Mouse (Mus musculus): Measurements from ENCODE around the gene Sfxn1. TPM values are rescaled to one million over a fixed set of nuclear protein-coding genes. Genes with fewer than 3 reads are reported as not detected.

The Sfxn1 gene
- polyA plus RNA-seq, 1 experiment from 2014 or later = 87.5 TPM

GRCm38 (mm10) chr13:54101031-54101820, 29.6 kb downstream of the Sfxn1 start:
- no peaks in the 10 kb centered on the region for H3K9me3 ChIP-seq (ENCODE audit: control insufficient read depth, low read length)
- no peak overlapping the region for H3K4me3 ChIP-seq (ENCODE audit: low read depth, low read length)

GRCm38 (mm10) chr13:54102061-54102460, 30.4 kb downstream of the Sfxn1 start:
- H3K9me3 ChIP-seq (ENCODE audit: control insufficient read depth, low read length) = no peaks in the 10 kb centered on the region
- 0 out of 2 replicates have a peak, but pooled peaks cover 3% of the 10 kb centered on the region for H3K36me3 ChIP-seq (ENCODE audit: control insufficient read depth, insufficient read depth, low read length)
- H3K27ac ChIP-seq (ENCODE audit: low read depth, low read length) = no peak overlapping the region
- no peaks in the 10 kb centered on the region for H3K27me3 ChIP-seq (ENCODE audit: control insufficient read depth, insufficient read depth, low read length)
- no peak overlapping the region for H3K4me2 ChIP-seq (replicated peaks; ENCODE audit: low read depth, low read length)
- no peak overlapping the region for H3K9ac ChIP-seq (ENCODE audit: low read depth, low read length)
- no peak for ATAC-seq (ENCODE audit: low FRiP score)
- H3K4me1 ChIP-seq (replicated peaks; ENCODE audit: control insufficient read depth, insufficient read depth, low read length) = no peaks in the 10 kb centered on the region
- 88% methylated on average over 3 of the region's 3 CpGs for WGBS
- DNase-seq (ENCODE audit: low spot score) = no peak
- no peak overlapping the region for H3K4me3 ChIP-seq (ENCODE audit: low read depth, low read length)

More at GRCm38 (mm10) chr13:54101031-54101820, 29.6 kb downstream of the Sfxn1 start:
- no peak overlapping the region for H3K4me2 ChIP-seq (replicated peaks; ENCODE audit: low read depth, low read length)
- no peak overlapping the region for H3K9ac ChIP-seq (ENCODE audit: low read depth, low read length)
- no peaks in the 10 kb centered on the region for H3K4me1 ChIP-seq (replicated peaks; ENCODE audit: control insufficient read depth, insufficient read depth, low read length)
- 0 out of 2 replicates have a peak, but pooled peaks cover 3% of the 10 kb centered on the region for H3K36me3 ChIP-seq (ENCODE audit: control insufficient read depth, insufficient read depth, low read length)
- no peak for DNase-seq (ENCODE audit: low spot score)
- WGBS = 92% methylated on average over 15 of the region's 15 CpGs
- H3K27me3 ChIP-seq (ENCODE audit: control insufficient read depth, insufficient read depth, low read length) = no peaks in the 10 kb centered on the region
- no peak for ATAC-seq (ENCODE audit: low FRiP score)
- no peak overlapping the region for H3K27ac ChIP-seq (ENCODE audit: low read depth, low read length)

GRCm38 (mm10) chr13:54103271-54103670, 31.6 kb downstream of the Sfxn1 start:
- ATAC-seq (ENCODE audit: low FRiP score) = no peak
- Histone ChIP-seq H3K27me3 (ENCODE audit: control insufficient read depth, insufficient read depth, low read length) (no peaks in the 10 kb centered on the region), H3K27ac (ENCODE audit: low read depth, low read length) (no peak overlapping the region), H3K4me2 (replicated peaks; ENCODE audit: low read depth, low read length) (no peak overlapping the region), H3K9me3 (ENCODE audit: control insufficient read depth, low read length) (no peaks in the 10 kb centered on the region), H3K9ac (ENCODE audit: low read depth, low read length) (no peak overlapping the region), H3K4me3 (ENCODE audit: low read depth, low read length) (no peak overlapping the region), H3K4me1 (replicated peaks; ENCODE audit: control insufficient read depth, insufficient read depth, low read length) (no peaks in the 10 kb centered on the region), H3K36me3 (ENCODE audit: control insufficient read depth, insufficient read depth, low read length) (0 out of 2 replicates have a peak, but pooled peaks cover 5% of the 10 kb centered on the region)
- DNase-seq (ENCODE audit: low spot score) = no peak
- WGBS = 94% methylated on average over 3 of the region's 3 CpGs

GRCm38 (mm10) chr13:54103866-54104265, 32.2 kb downstream of the Sfxn1 start:
- Histone ChIP-seq H3K9me3 (ENCODE audit: control insufficient read depth, low read length) (no peaks in the 10 kb centered on the region), H3K36me3 (ENCODE audit: control insufficient read depth, insufficient read depth, low read length) (0 out of 2 replicates have a peak, but pooled peaks cover 5% of the 10 kb centered on the region)
- no peak for ATAC-seq (ENCODE audit: low FRiP score)

GRCm38 (mm10) chr13:54113819-54114550, 42.3 kb downstream of the Sfxn1 start:
- 54% methylated on average over 11 of the region's 11 CpGs for WGBS
- no peak; the same call in 1 of the 2 replicates for ATAC-seq (ENCODE audit: low FRiP score)

More at GRCm38 (mm10) chr13:54103866-54104265, 32.2 kb downstream of the Sfxn1 start:
- H3K27me3 ChIP-seq (ENCODE audit: control insufficient read depth, insufficient read depth, low read length) = no peaks in the 10 kb centered on the region
- H3K27ac ChIP-seq (ENCODE audit: low read depth, low read length) = no peak overlapping the region
- H3K4me1 ChIP-seq (replicated peaks; ENCODE audit: control insufficient read depth, insufficient read depth, low read length) = no peaks in the 10 kb centered on the region
- 84% methylated on average over 10 of the region's 10 CpGs for WGBS
- no peak overlapping the region for H3K4me2 ChIP-seq (replicated peaks; ENCODE audit: low read depth, low read length)
- no peak overlapping the region for H3K9ac ChIP-seq (ENCODE audit: low read depth, low read length)
- DNase-seq (ENCODE audit: low spot score) = no peak
- H3K4me3 ChIP-seq (ENCODE audit: low read depth, low read length) = no peak overlapping the region

GRCm38 (mm10) chr13:54114931-54115330, 43.3 kb downstream of the Sfxn1 start:
- 86% methylated on average over 5 of the region's 5 CpGs for WGBS
- Histone ChIP-seq H3K27me3 (ENCODE audit: control insufficient read depth, insufficient read depth, low read length) (no peaks in the 10 kb centered on the region), H3K4me3 (ENCODE audit: low read depth, low read length) (no peak overlapping the region), H3K27ac (ENCODE audit: low read depth, low read length) (no peak overlapping the region), H3K4me2 (replicated peaks; ENCODE audit: low read depth, low read length) (no peak overlapping the region), H3K36me3 (ENCODE audit: control insufficient read depth, insufficient read depth, low read length) (no peaks in the 10 kb centered on the region), H3K9me3 (ENCODE audit: control insufficient read depth, low read length) (peaks cover 5% of the 10 kb centered on the region; the same call in 1 of the 2 replicates), H3K9ac (ENCODE audit: low read depth, low read length) (no peak overlapping the region), H3K4me1 (replicated peaks; ENCODE audit: control insufficient read depth, insufficient read depth, low read length) (no peaks in the 10 kb centered on the region)
- ATAC-seq (ENCODE audit: low FRiP score) (no peak), DNase-seq (ENCODE audit: low spot score) (no peak)

More at GRCm38 (mm10) chr13:54113819-54114550, 42.3 kb downstream of the Sfxn1 start:
- no peaks in the 10 kb centered on the region for H3K4me1 ChIP-seq (replicated peaks; ENCODE audit: control insufficient read depth, insufficient read depth, low read length)
- peaks cover 5% of the 10 kb centered on the region; the same call in 1 of the 2 replicates for H3K9me3 ChIP-seq (ENCODE audit: control insufficient read depth, low read length)
- H3K9ac ChIP-seq (ENCODE audit: low read depth, low read length) = no peak overlapping the region
- peak; percentile 83 for DNase-seq (ENCODE audit: low spot score)
- no peaks in the 10 kb centered on the region for H3K27me3 ChIP-seq (ENCODE audit: control insufficient read depth, insufficient read depth, low read length)
- H3K4me2 ChIP-seq (replicated peaks; ENCODE audit: low read depth, low read length) = no peak overlapping the region
- H3K27ac ChIP-seq (ENCODE audit: low read depth, low read length) = no peak overlapping the region
- H3K36me3 ChIP-seq (ENCODE audit: control insufficient read depth, insufficient read depth, low read length) = no peaks in the 10 kb centered on the region
- no peak overlapping the region for H3K4me3 ChIP-seq (ENCODE audit: low read depth, low read length)

- no peak overlapping the region for H3K4me3 ChIP-seq (ENCODE audit: low read depth, low read length)
- H3K27ac ChIP-seq (ENCODE audit: low read depth, low read length) = no peak overlapping the region
- H3K4me2 ChIP-seq (replicated peaks; ENCODE audit: low read depth, low read length) = no peak overlapping the region
- H3K27me3 ChIP-seq (ENCODE audit: control insufficient read depth, insufficient read depth, low read length) = no peaks in the 10 kb centered on the region
- no peaks in the 10 kb centered on the region for H3K36me3 ChIP-seq (ENCODE audit: control insufficient read depth, insufficient read depth, low read length)
- ATAC-seq (ENCODE audit: low FRiP score) (no peak), DNase-seq (ENCODE audit: low spot score) (no peak)
- 90% methylated on average over 6 of the region's 6 CpGs for WGBS
- no peak overlapping the region for H3K9ac ChIP-seq (ENCODE audit: low read depth, low read length)
- H3K9me3 ChIP-seq (ENCODE audit: control insufficient read depth, low read length) = peaks cover 5% of the 10 kb centered on the region; the same call in 1 of the 2 replicates
- H3K4me1 ChIP-seq (replicated peaks; ENCODE audit: control insufficient read depth, insufficient read depth, low read length) = no peaks in the 10 kb centered on the region
Observed at GRCm38 (mm10) chr13:54115779-54116178, 44.1 kb downstream of the Sfxn1 start.

- H3K9me3 ChIP-seq (ENCODE audit: control insufficient read depth, low read length) = peaks cover 5% of the 10 kb centered on the region; the same call in 1 of the 2 replicates
- ATAC-seq (ENCODE audit: low FRiP score) (no peak), DNase-seq (ENCODE audit: low spot score) (peak; percentile 14)
- no peaks in the 10 kb centered on the region for H3K36me3 ChIP-seq (ENCODE audit: control insufficient read depth, insufficient read depth, low read length)
- no peak overlapping the region for H3K9ac ChIP-seq (ENCODE audit: low read depth, low read length)
- H3K4me3 ChIP-seq (ENCODE audit: low read depth, low read length) = no peak overlapping the region
- H3K27ac ChIP-seq (ENCODE audit: low read depth, low read length) = 0 out of 2 replicates have a peak overlapping the region, but pooled peaks have one; percentile 24
- 32% methylated on average over 5 of the region's 5 CpGs for WGBS
- no peaks in the 10 kb centered on the region for H3K4me1 ChIP-seq (replicated peaks; ENCODE audit: control insufficient read depth, insufficient read depth, low read length)
- no peak overlapping the region for H3K4me2 ChIP-seq (replicated peaks; ENCODE audit: low read depth, low read length)
- no peaks in the 10 kb centered on the region for H3K27me3 ChIP-seq (ENCODE audit: control insufficient read depth, insufficient read depth, low read length)
Observed at GRCm38 (mm10) chr13:54118355-54118754, 46.7 kb downstream of the Sfxn1 start.
